Mouse (Mus musculus) Muller cell, postnatal 12 days (primary cell): ENCODE measurements around the gene Clec4b2.
"Not testable (repeated sequence)": the region's sequence is repeated elsewhere in the genome, so short reads cannot be mapped to it uniquely, and the experiment has no call there.

ENCODE experiments used
- DNase-seq: peaks from one replicate; pipeline ENCODE4 v3.0.0-alpha.2; 2015; ENCODE audit errors: inconsistent ontology term

The Clec4b2 gene

GRCm38 (mm10) chr6:123172593-123172992 lies at the start of gene Clec4b2:
Gene Clec4b2 (plus strand): TSS chr6:123172893.
- DNase-seq: no peak

- no peak for DNase-seq
Measured at GRCm38 (mm10) chr6:123123195-123123594, 49.5 kb upstream of the Clec4b2 start.

GRCm38 (mm10) chr6:123127173-123127572 lies 45.5 kb upstream of the Clec4b2 start:
- DNase-seq: no peak

GRCm38 (mm10) chr6:123137766-123138526 lies 34.7 kb upstream of the Clec4b2 start:
- DNase-seq: not testable (repeated sequence)

GRCm38 (mm10) chr6:123170106-123170505 lies 2.6 kb upstream of the Clec4b2 start:
- DNase-seq: no peak

GRCm38 (mm10) chr6:123171040-123171439 lies 1.7 kb upstream of the Clec4b2 start:
- no peak for DNase-seq

- DNase-seq: no peak
Measured at GRCm38 (mm10) chr6:123175549-123175948, 2.9 kb downstream of the Clec4b2 start.

- not testable (repeated sequence) for DNase-seq
Measured at GRCm38 (mm10) chr6:123184862-123185261, 12.2 kb downstream of the Clec4b2 start.

- DNase-seq: peak; percentile 56
Measured at GRCm38 (mm10) chr6:123207187-123208076, 34.7 kb downstream of the Clec4b2 start.

- not testable (repeated sequence) for DNase-seq
Measured at GRCm38 (mm10) chr6:123208077-123208439, 35.4 kb downstream of the Clec4b2 start.

GRCm38 (mm10) chr6:123211726-123212125 lies 39.0 kb downstream of the Clec4b2 start:
- DNase-seq: no peak

GRCm38 (mm10) chr6:123227519-123228166 lies 55.0 kb downstream of the Clec4b2 start:
- no peak for DNase-seq

GRCm38 (mm10) chr6:123229644-123230043 lies 57.0 kb downstream of the Clec4b2 start, which contains the start of gene Clec4n:
Gene Clec4n (plus strand): TSS chr6:123229843.
- no peak for DNase-seq

GRCm38 (mm10) chr6:123231149-123231548 lies 58.5 kb downstream of the Clec4b2 start:
- DNase-seq: no peak

- DNase-seq: no peak
Measured at GRCm38 (mm10) chr6:123237582-123237981, 64.9 kb downstream of the Clec4b2 start.

GRCm38 (mm10) chr6:123244201-123244600 lies 71.5 kb downstream of the Clec4b2 start:
- no peak for DNase-seq

- not testable (repeated sequence) for DNase-seq
Measured at GRCm38 (mm10) chr6:123248862-123249261, 76.2 kb downstream of the Clec4b2 start.

GRCm38 (mm10) chr6:123252735-123253134 lies 80.0 kb downstream of the Clec4b2 start:
- no peak for DNase-seq
